ENCODE assay signal across 8 mouse cellular contexts in genomic region chr10:79959847-79960601, GRCm38 (mm10). TPM values are rescaled to one million over a fixed set of nuclear protein-coding genes. Genes with fewer than 3 reads are reported as not detected.
DNase-seq lines count a peak whose midpoint lies in the region; ATAC-seq lines count a peak whose summit lies in the region.

Gene Wdr18 (plus strand): TSS chr10:79960152.

- peak within 1 kb of the TSS; percentile 76 for H3K27ac ChIP-seq in hindbrain, embryonic 16.5 days (ENCODE audit: low read depth, low read length)
- H3K27ac ChIP-seq in macrophage: peak within 1 kb of the TSS; percentile 87

- peak within 1 kb of the TSS; percentile 69 for H3K4me3 ChIP-seq in hindbrain, embryonic 16.5 days (ENCODE audit: low read length)
- H3K4me3 ChIP-seq in macrophage (ENCODE audit: inconsistent target): peak within 1 kb of the TSS; percentile 67

- peaks cover 7% of the 10 kb centered on the region; the same call in 1 of the 2 replicates for H3K36me3 ChIP-seq in hindbrain, embryonic 16.5 days (ENCODE audit: control insufficient read depth, insufficient read depth, low read length)
- H3K36me3 ChIP-seq in macrophage (ENCODE audit: inconsistent target): peaks cover 20% of the 10 kb centered on the region; the same call in 1 of the 2 replicates

- H3K4me1 ChIP-seq in hindbrain, embryonic 16.5 days (ENCODE audit: control insufficient read depth, insufficient read depth, low read depth, low read length): peaks cover 9% of the 10 kb centered on the region

- peak within 1 kb of the TSS; percentile 89 for H3K4me2 ChIP-seq in hindbrain, embryonic 16.5 days (ENCODE audit: low read length)

- H3K79me2 ChIP-seq in macrophage (ENCODE audit: inconsistent target): peaks cover 17% of the 10 kb centered on the region

- WGBS in hindbrain, embryonic 16.5 days: under 1% methylated on average over 60 of the region's 61 CpGs
- under 1% methylated on average over 61 of the region's 61 CpGs for WGBS in macrophage (ENCODE audit: missing documents)

- no peaks in the 10 kb centered on the region for H3K27me3 ChIP-seq in hindbrain, embryonic 16.5 days (replicated peaks; ENCODE audit: control insufficient read depth, insufficient read depth, low read length)

- no peaks in the 10 kb centered on the region for H3K9me3 ChIP-seq in hindbrain, embryonic 16.5 days (ENCODE audit: control insufficient read depth, low read length)

- peak within 1 kb of the TSS; percentile 78 for H3K9ac ChIP-seq in hindbrain, embryonic 16.5 days (ENCODE audit: low read depth, low read length)

- ATAC-seq in hindbrain, embryonic 16.5 days: peak; percentile 96

- DNase-seq in WW6 (ENCODE audit: low read depth, low spot score): peak; percentile 99
- DNase-seq in cerebellum, postnatal 4 days (ENCODE audit: low spot score in 2 of 2): peak; percentile 98 to 99
- DNase-seq in gastrocnemius, adult 18-20 months (ENCODE audit: low spot score): peak; percentile 100
- DNase-seq in left cerebral cortex, adult 18-20 months (ENCODE audit: low spot score in 2 of 2): peak; percentile 99
- peak; percentile 99 for DNase-seq in right cerebral cortex, adult 18-20 months
- DNase-seq in urinary bladder, postnatal 10 days (ENCODE audit: low spot score): peak; percentile 99

RNA-seq across cellular contexts. Expression of gene Wdr18, which starts in this region (rescaled TPM):
- total RNA-seq in gastrocnemius, adult 18-20 months (2021): 10 to 100 TPM; 21.0 to 22.9 TPM
- polyA plus RNA-seq in hindbrain, embryonic 16.5 days (2015; fragmentation: Nextera tagmentation; extraction: Ambion mirVana): 97.7 and 102 TPM in 2 replicates
- 10 to 100 TPM; 45.3 to 46.5 TPM for total RNA-seq in left cerebral cortex, adult 18-20 months (2021)
- total RNA-seq in macrophage (2018; cell fraction: chromatin; rRNA removed): 10 to 100 TPM; 10.9 to 87.7 (median 33.0) TPM
- total RNA-seq in macrophage (2018; cell fraction: cytosol; rRNA removed): 10 to 100 TPM in 22 of 26 experiments, 1 to 10 TPM in 4; 8.7 to 21.4 (median 14.7) TPM
- total RNA-seq in macrophage (2018; cell fraction: nucleus; rRNA removed): 10 to 100 TPM in 20 of 26 experiments, 1 to 10 TPM in 6; 6.2 to 61.0 (median 13.9) TPM
- 11.4 to 31.4 TPM (median 18.8 TPM) in 3 replicates for polyA plus RNA-seq in macrophage (2018)

Comparison
In these comparisons a context has a peak if more than half of its experiments do, and no peak if none do; other contexts are left out.
1. Peak in every context shown above with its lines: DNase-seq, ATAC-seq, H3K4me3 ChIP-seq and H3K27ac ChIP-seq.